Mouse (Mus musculus) kidney, postnatal 14 days (tissue): ENCODE results near the gene Rtn3.

Experiments used
- DNase-seq: peaks from one replicate; pipeline ENCODE4 v3.0.0; 2022; ENCODE audit warnings: mixed read lengths

Rtn3 gene

GRCm38 (mm10) chr19:7377639-7378038 lies 105.4 kb downstream of the Rtn3 start:
- no peak for DNase-seq
